In genomic region chr10:79740863-79741262, GRCm38 (mm10) we compare ENCODE assay signal across 18 mouse cellular contexts. TPM values are rescaled to one million over a fixed set of nuclear protein-coding genes. Genes with fewer than 3 reads are reported as not detected.
A peak's percentile ranks its signal among the peaks of the same experiment; 100 is the strongest.
DNase-seq lines count a peak whose midpoint lies in the region; ATAC-seq and TF ChIP-seq lines count a peak whose summit lies in the region.
"Had no signal": no experiment of that assay in that cellular context is flagged by ENCODE, and none has a peak within 500 bp of the region (broad histone marks: within the 10 kb centered on the region; RNA-seq: fewer than 3 reads in every experiment).

No protein-coding gene starts in this region.

- H3K27ac ChIP-seq in gastrocnemius, adult 2 months = no peak overlapping the region
- no peak overlapping the region for H3K27ac ChIP-seq in kidney, postnatal 0 days
- H3K27ac ChIP-seq in midbrain, embryonic 12.5 days (replicated peaks) = no peak overlapping the region
- H3K27ac ChIP-seq in midbrain, embryonic 13.5 days = no peak overlapping the region
- H3K27ac ChIP-seq: intestine, embryonic 15.5 days; limb, embryonic 15.5 days had no signal

- no peak for ATAC-seq in kidney, postnatal 0 days (replicated peaks; ENCODE audit: low FRiP score, low read depth)
- ATAC-seq in midbrain, embryonic 12.5 days (ENCODE audit: low FRiP score, low read depth) = 0 out of 2 replicates have a peak, but pooled peaks have one; percentile 32
- ATAC-seq in midbrain, embryonic 13.5 days = no peak
- ATAC-seq: intestine, embryonic 15.5 days had no signal

- WGBS in kidney, postnatal 0 days = 80% methylated on average over 11 of the region's 11 CpGs
- 52% methylated on average over 11 of the region's 11 CpGs for WGBS in midbrain, embryonic 12.5 days
- 59% methylated on average over 11 of the region's 11 CpGs for WGBS in midbrain, embryonic 13.5 days

- 0 out of 2 replicates have a peak, but pooled peaks cover 2% of the 10 kb centered on the region for H3K4me1 ChIP-seq in kidney, postnatal 0 days (replicated peaks; ENCODE audit: insufficient read depth, low read length)
- H3K4me1 ChIP-seq in midbrain, embryonic 12.5 days = peaks cover 9% of the 10 kb centered on the region
- H3K4me1 ChIP-seq in midbrain, embryonic 13.5 days (replicated peaks) = peaks cover 8% of the 10 kb centered on the region

- DNase-seq in gastrocnemius, adult 2 months = no peak
- no peak for DNase-seq in gastrocnemius, postnatal 25 days
- DNase-seq in kidney, postnatal 0 days (ENCODE audit: low spot score) = no peak
- DNase-seq in kidney, postnatal 4 days = no peak
- DNase-seq in retina, embryonic 14.5 days (ENCODE audit: low spot score) = peak; percentile 58
- DNase-seq in urinary bladder, postnatal 4 days (ENCODE audit: low spot score in 2 of 2) = no peak
- DNase-seq: adrenal gland, postnatal 36 days; B cell, adult 2 months; cerebellum, adult 11 months; heart, postnatal 10 days; lung, postnatal 36 days; right cerebral cortex, adult 18-20 months had no signal

- H3K9me3 ChIP-seq in kidney, postnatal 0 days (replicated peaks; ENCODE audit: low read length) = 0 out of 2 replicates have a peak, but pooled peaks cover 6% of the 10 kb centered on the region
- H3K9me3 ChIP-seq in midbrain, embryonic 12.5 days = peaks cover 13% of the 10 kb centered on the region
- peaks cover 35% of the 10 kb centered on the region for H3K9me3 ChIP-seq in midbrain, embryonic 13.5 days

- H3K27me3 ChIP-seq in kidney, postnatal 0 days (ENCODE audit: insufficient read depth, low read length) = no peaks in the 10 kb centered on the region
- peaks cover 5% of the 10 kb centered on the region for H3K27me3 ChIP-seq in midbrain, embryonic 12.5 days
- peaks cover 9% of the 10 kb centered on the region for H3K27me3 ChIP-seq in midbrain, embryonic 13.5 days
- H3K27me3 ChIP-seq: intestine, embryonic 15.5 days had no signal

- H3K4me2 ChIP-seq in kidney, postnatal 0 days (ENCODE audit: low read length) = no peak overlapping the region
- H3K4me2 ChIP-seq in midbrain, embryonic 12.5 days (replicated peaks) = no peak overlapping the region
- no peak overlapping the region for H3K4me2 ChIP-seq in midbrain, embryonic 13.5 days (replicated peaks)
- H3K4me2 ChIP-seq: intestine, embryonic 15.5 days; limb, embryonic 15.5 days had no signal

- peaks cover 82% of the 10 kb centered on the region for H3K36me3 ChIP-seq in kidney, postnatal 0 days (ENCODE audit: insufficient read depth, low read length)
- H3K36me3 ChIP-seq in midbrain, embryonic 12.5 days = peaks cover 86% of the 10 kb centered on the region
- H3K36me3 ChIP-seq in midbrain, embryonic 13.5 days = peaks cover 86% of the 10 kb centered on the region

- H3K4me3 ChIP-seq in gastrocnemius, adult 2 months = no peak overlapping the region
- no peak overlapping the region for H3K4me3 ChIP-seq in kidney, postnatal 0 days (replicated peaks; ENCODE audit: low read depth, low read length)
- H3K4me3 ChIP-seq in midbrain, embryonic 12.5 days = no peak overlapping the region
- H3K4me3 ChIP-seq in midbrain, embryonic 13.5 days (replicated peaks) = no peak overlapping the region
- H3K4me3 ChIP-seq: intestine, embryonic 15.5 days; limb, embryonic 15.5 days had no signal

- H3K9ac ChIP-seq in kidney, postnatal 0 days (ENCODE audit: low read depth, low read length) = no peak overlapping the region
- no peak overlapping the region for H3K9ac ChIP-seq in midbrain, embryonic 12.5 days (replicated peaks)
- no peak overlapping the region for H3K9ac ChIP-seq in midbrain, embryonic 13.5 days (replicated peaks)
- H3K9ac ChIP-seq: intestine, embryonic 15.5 days; limb, embryonic 15.5 days had no signal

- peak; percentile 35; the same call in 1 of the 2 replicates for TF ChIP-seq CTCF in gastrocnemius, adult 2 months (IDR thresholded peaks at IDR 0.05)
- TF ChIP-seq CTCF in kidney, postnatal 0 days (IDR thresholded peaks at IDR 0.05; ENCODE audit: low read depth) = peak; percentile 6; the same call in 1 of the 2 replicates

- intact Hi-C loops in gastrocnemius, adult 2 months (cut with DNase I) = no loop called here

RNA-seq across cellular contexts. Expression of gene Polrmt, which starts 5.5 kb away (rescaled TPM):
- total RNA-seq in gastrocnemius, adult 2 months (2021) = 10 to 100 TPM; 27.0 to 40.8 TPM
- total RNA-seq in gastrocnemius, postnatal 25 days (2021) = 10 to 100 TPM; 26.7 to 27.2 TPM
- 37.9 and 38.5 TPM in 2 replicates for polyA plus RNA-seq in kidney, postnatal 0 days (2015; fragmentation: Nextera tagmentation; extraction: Ambion mirVana)
- 45.3 and 46.3 TPM in 2 replicates for polyA plus RNA-seq in midbrain, embryonic 12.5 days (2016; fragmentation: Nextera tagmentation; extraction: Ambion mirVana)
- polyA plus RNA-seq in midbrain, embryonic 13.5 days (2015; fragmentation: Nextera tagmentation; extraction: Ambion mirVana) = 38.5 and 43.9 TPM in 2 replicates

RNA-seq across cellular contexts. Expression of gene Fgf22, which starts 14.0 kb away (rescaled TPM):
- not detected for total RNA-seq in gastrocnemius, adult 2 months (2021)
- total RNA-seq in gastrocnemius, postnatal 25 days (2021) = not detected
- polyA plus RNA-seq in kidney, postnatal 0 days (2015; fragmentation: Nextera tagmentation; extraction: Ambion mirVana) = 0.11 and 0.36 TPM in 2 replicates
- 0.48 and 0.55 TPM in 2 replicates for polyA plus RNA-seq in midbrain, embryonic 12.5 days (2016; fragmentation: Nextera tagmentation; extraction: Ambion mirVana)
- polyA plus RNA-seq in midbrain, embryonic 13.5 days (2015; fragmentation: Nextera tagmentation; extraction: Ambion mirVana) = 1.1 and 1.3 TPM in 2 replicates
- total RNA-seq: adrenal gland, postnatal 36 days; gastrocnemius, postnatal 4 days; heart, postnatal 10 days had no signal
- polyA plus RNA-seq: large intestine, adult 2 months had no signal

RNA-seq across cellular contexts. Expression of gene Hcn2, which starts 24.4 kb away (rescaled TPM):
- total RNA-seq in gastrocnemius, adult 2 months (2021) = under 1 TPM; 0.47 to 0.84 TPM
- total RNA-seq in gastrocnemius, postnatal 25 days (2021) = under 1 TPM; 0.67 TPM
- 0.17 and 0.28 TPM in 2 replicates for polyA plus RNA-seq in kidney, postnatal 0 days (2015; fragmentation: Nextera tagmentation; extraction: Ambion mirVana)
- polyA plus RNA-seq in midbrain, embryonic 12.5 days (2016; fragmentation: Nextera tagmentation; extraction: Ambion mirVana) = 0.18 and 0.25 TPM in 2 replicates
- polyA plus RNA-seq in midbrain, embryonic 13.5 days (2015; fragmentation: Nextera tagmentation; extraction: Ambion mirVana) = 0.18 and 0.43 TPM in 2 replicates

RNA-seq across cellular contexts. Expression of gene Rnf126, which starts 25.9 kb away (rescaled TPM):
- 10 to 100 TPM; 46.1 to 53.6 TPM for total RNA-seq in gastrocnemius, adult 2 months (2021)
- total RNA-seq in gastrocnemius, postnatal 25 days (2021) = 10 to 100 TPM; 27.4 to 33.4 TPM
- 74.5 and 82.4 TPM in 2 replicates for polyA plus RNA-seq in kidney, postnatal 0 days (2015; fragmentation: Nextera tagmentation; extraction: Ambion mirVana)
- polyA plus RNA-seq in midbrain, embryonic 12.5 days (2016; fragmentation: Nextera tagmentation; extraction: Ambion mirVana) = 98.8 and 104 TPM in 2 replicates
- polyA plus RNA-seq in midbrain, embryonic 13.5 days (2015; fragmentation: Nextera tagmentation; extraction: Ambion mirVana) = 71.5 and 82.3 TPM in 2 replicates

RNA-seq across cellular contexts. Expression of gene Fstl3, which starts 36.2 kb away (rescaled TPM):
- 1 to 10 TPM; 1.0 to 1.5 TPM for total RNA-seq in gastrocnemius, adult 2 months (2021)
- total RNA-seq in gastrocnemius, postnatal 25 days (2021) = 1 to 10 TPM; 2.0 to 2.1 TPM
- 32.9 and 38.7 TPM in 2 replicates for polyA plus RNA-seq in kidney, postnatal 0 days (2015; fragmentation: Nextera tagmentation; extraction: Ambion mirVana)
- 1.0 and 1.6 TPM in 2 replicates for polyA plus RNA-seq in midbrain, embryonic 12.5 days (2016; fragmentation: Nextera tagmentation; extraction: Ambion mirVana)
- polyA plus RNA-seq in midbrain, embryonic 13.5 days (2015; fragmentation: Nextera tagmentation; extraction: Ambion mirVana) = 0.63 and 1.1 TPM in 2 replicates
